Mouse (Mus musculus) spleen, postnatal 36 days (tissue): ENCODE data around the gene Gtf2a2.
"Not testable (repeated sequence)": the region's sequence is repeated elsewhere in the genome, so short reads cannot be mapped to it uniquely, and the experiment has no call there.

ENCODE experiments used
- DNase-seq, 2 experiments: peaks; one replicate each; pipeline ENCODE4 v3.0.0; 2022; ENCODE audit warnings: low spot score in 2 of 2, mixed read lengths in 1 of 2

The Gtf2a2 gene

DNA sequence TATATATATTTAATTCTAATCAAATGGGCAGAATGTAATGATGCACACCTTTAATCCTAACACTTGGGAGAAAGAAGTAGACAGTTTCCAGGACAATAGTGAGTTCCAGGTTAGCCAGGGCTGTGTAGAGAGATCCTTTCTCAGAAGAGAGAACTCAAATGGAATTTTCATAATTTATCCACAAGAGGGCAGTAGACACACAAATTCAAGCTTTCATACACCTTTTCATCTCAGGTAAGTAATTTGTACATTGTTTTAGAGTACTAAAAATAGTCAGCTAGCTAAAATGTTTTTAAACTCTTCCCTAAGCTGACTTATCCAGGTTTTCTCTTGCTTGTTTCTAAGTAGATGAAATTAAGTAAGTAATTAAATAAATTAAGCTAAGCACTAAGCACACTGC is 6.5 kb downstream of the Gtf2a2 start:
- no peak for DNase-seq

DNA sequence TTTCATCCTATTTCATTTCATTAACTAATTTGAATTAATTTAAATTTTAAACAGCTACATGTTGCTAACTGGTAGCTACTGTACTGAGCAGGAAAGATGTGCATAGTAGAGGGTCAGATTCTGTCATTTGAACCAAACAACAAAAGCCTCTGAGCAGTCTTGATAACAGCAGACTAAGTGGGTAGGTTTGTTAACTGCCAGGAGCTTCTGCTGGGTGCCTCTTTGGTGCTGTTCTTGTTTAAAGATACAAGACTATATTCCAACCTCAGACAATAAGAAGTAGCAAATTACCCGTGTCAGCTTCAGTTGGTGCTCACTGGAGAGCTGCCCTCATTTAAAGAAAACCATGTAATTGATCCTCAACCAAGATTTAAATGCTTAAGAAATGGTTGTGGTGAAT is 9.3 kb downstream of the Gtf2a2 start:
- no peak for DNase-seq

- DNase-seq, result no peak
Measured at GRCm38 (mm10) chr9:70022083-70022482, 9.7 kb downstream of the Gtf2a2 start.

DNA sequence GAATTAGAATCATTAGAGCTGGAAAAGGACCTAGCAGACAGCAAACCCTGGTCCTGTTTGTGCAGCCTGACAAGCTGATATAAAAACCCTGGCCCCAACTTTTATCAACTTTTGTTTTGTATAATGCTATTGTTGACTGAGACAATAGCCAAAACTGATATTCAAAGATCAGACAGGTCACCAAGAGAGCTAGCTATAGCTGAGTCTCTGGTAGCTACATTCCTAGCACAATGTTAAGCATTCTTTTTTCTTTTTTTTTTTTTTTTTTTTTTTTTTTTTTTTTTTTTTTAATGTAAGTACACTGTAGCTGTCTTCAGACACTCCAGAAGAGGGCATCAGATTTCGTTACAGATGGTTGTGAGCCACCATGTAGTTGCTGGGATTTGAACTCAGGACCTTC is 11.3 kb downstream of the Gtf2a2 start:
- not testable (repeated sequence) for DNase-seq

DNA sequence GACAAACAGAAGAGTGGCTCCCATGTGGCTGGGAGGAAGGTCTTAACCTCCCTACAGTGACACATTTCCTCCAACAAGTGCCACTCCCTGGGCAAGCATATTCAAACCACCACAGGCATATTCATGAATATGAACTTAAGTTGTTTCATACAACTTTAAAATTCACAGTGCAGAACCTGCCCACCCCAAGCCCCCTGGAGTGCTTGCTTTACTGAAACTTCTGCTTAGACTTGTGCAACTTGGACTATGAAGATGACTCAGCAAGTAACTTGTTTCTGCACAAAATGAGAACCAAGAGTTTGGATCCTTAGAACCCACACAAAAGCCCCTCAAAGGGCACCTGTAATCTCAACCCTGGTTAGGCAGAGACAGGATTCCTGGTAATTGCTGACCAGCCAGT is 12.3 kb downstream of the Gtf2a2 start:
- no peak for DNase-seq

GRCm38 (mm10) chr9:70025365-70026012 is 13.1 kb downstream of the Gtf2a2 start:
- no peak for DNase-seq

GRCm38 (mm10) chr9:70032167-70032566 is 19.8 kb downstream of the Gtf2a2 start:
- DNase-seq, result no peak

DNA sequence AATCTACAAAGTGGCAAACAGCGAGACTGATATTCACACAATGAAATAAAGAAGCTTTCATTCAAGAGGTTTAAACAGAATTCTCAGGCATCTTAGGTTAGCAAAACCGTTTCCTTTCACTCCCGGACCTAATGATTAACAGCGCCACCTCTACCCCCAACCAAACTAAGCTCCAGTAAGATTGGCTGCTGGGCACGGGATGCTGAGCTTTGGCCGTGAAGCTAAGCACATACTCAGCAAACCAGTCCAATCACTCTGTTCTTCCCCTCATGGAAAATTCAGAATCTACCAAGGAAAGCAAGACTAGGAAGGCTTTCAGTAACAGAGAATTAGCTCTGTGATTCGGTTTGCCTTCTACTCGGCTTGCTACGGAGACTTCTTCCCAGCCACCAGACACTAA is 20.7 kb downstream of the Gtf2a2 start:
- no peak for DNase-seq

GRCm38 (mm10) chr9:70034702-70035101 is 22.4 kb downstream of the Gtf2a2 start:
- no peak for DNase-seq

DNA sequence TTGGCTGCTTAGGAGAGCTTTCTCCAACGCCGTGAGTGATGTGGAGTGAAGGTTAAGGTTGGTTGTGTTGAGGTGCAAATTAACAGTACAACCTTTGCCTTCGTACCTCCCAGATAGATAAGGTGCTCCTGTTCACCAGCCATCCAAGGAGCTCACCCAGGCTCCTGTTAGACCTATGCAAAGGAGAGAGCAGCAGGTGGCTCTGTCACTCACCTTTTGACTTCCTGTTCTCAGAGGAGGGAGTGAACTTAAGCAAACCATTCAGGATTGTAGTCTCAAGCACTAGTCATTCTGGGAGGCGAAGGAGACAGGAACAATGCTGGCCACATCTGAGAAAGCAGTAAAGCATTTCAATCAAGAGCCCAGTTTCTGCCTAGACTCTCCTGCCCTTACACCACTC is 24.3 kb downstream of the Gtf2a2 start:
- no peak for DNase-seq

- DNase-seq, result no peak
Measured at GRCm38 (mm10) chr9:70037988-70038387, 25.6 kb downstream of the Gtf2a2 start, which contains the start of gene Gcnt3. Gene Gcnt3, minus strand, starts transcription at chr9:70038088.

GRCm38 (mm10) chr9:70039597-70040385 is 27.4 kb downstream of the Gtf2a2 start:
- DNase-seq, result no peak

GRCm38 (mm10) chr9:70040570-70040969 is 28.2 kb downstream of the Gtf2a2 start:
- no peak for DNase-seq

- no peak for DNase-seq
Measured at GRCm38 (mm10) chr9:70042137-70042536, 29.8 kb downstream of the Gtf2a2 start.

DNA sequence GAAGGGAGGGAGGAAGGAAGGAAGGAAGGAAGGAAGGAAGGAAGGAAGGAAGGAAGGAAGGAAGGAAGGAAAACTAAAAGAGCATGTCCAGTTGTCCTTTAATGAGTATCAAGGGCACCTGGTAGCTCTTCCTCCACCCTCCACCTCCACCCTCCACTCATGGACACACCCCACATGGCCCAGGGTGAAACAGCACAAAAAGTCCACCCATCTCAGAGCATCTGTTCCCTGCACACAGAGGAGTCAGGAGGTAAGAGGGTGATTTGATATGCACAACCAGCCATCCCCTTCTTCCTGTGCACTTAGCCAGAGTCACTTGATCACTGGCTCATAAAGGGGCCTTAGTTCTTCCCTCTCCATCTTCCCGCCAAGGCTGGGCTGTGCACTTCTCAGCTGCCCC is 30.6 kb downstream of the Gtf2a2 start:
- DNase-seq, result no peak

DNA sequence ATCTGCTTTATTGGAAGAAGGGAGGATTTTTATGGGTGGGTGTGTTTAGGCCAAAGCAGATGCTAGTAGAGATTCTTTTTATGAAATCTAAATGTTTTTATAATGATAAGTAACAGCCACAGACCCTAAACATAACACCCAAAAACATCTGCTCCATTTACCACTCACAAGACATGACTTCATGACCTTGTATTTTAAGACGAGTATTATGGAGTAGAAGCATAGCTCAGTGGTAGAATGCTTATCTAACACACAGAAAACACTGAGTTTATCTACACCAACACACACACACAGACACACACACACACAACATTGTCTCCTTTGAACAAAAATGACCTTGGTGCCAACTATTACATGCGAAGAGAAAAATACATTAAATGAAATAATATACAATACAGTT is 32.5 kb downstream of the Gtf2a2 start:
- no peak for DNase-seq

- DNase-seq, result no peak
Measured at GRCm38 (mm10) chr9:70046255-70046654, 33.9 kb downstream of the Gtf2a2 start.

DNA sequence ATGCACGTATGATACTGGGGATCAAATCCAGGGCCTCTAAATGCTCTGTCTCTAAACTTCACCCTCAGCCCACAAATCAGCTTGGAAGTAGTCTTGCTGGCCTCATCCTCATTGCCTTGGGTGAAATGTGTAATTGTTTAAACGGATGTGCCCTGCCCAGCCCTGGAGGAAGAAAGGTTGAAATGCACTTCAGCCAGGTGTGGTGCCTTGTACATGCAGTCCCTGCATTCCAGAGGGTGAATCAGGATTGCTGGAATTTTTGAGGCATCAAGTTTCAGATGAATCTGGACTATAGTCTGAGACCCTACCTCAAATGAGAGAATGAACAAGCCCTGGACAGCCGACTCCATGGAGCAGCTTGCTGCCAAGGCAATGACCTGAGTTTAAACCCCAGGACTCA is 35.5 kb downstream of the Gtf2a2 start:
- no peak for DNase-seq

DNA sequence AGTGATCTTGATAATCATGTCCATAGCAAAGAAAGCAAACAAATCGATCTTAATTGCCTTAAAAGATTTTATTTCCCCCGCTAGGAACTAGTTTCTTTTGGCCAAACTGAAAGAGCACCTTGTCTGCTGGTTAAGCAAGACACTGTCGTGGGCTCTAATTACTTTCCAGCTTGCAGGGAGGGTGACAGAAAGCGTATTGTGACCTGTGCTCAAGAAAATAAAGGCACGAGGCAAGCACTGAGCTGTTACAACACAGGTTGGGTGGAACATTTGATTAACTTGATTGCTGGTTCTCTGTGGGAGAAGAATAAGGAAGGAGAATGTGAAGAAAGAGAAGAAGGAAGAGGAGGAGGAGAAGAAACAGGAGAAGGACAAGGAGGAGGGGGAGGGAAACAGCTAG is 35.9 kb downstream of the Gtf2a2 start:
- DNase-seq, result no peak

GRCm38 (mm10) chr9:70048751-70049415 is 36.5 kb downstream of the Gtf2a2 start:
- no peak for DNase-seq

- DNase-seq, result no peak
Measured at GRCm38 (mm10) chr9:70049416-70049783, 37.0 kb downstream of the Gtf2a2 start.

GRCm38 (mm10) chr9:70049839-70050238 is 37.5 kb downstream of the Gtf2a2 start:
- no peak for DNase-seq

DNA sequence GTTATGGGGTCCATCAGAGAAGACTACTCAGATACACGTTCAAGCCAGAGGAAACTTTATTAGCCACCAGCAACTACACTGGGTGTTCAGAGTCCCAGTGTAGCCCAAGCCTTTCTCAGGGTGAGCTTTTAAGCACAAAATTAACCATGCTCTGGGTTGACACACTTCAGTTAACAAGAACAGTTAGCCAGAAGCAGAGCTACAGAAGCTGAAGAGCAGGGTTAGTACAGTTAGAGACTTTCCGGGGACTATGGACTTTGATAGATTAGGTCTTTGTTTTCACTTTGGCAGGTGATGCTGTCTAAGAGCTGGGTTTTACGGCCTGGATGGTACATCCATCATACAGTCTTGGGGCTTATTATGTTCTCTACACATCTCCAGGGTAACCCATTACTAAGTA is 40.4 kb downstream of the Gtf2a2 start:
- DNase-seq, result no peak
